Mouse (Mus musculus): ENCODE data around the gene Ror2.

Gene Ror2

DNA sequence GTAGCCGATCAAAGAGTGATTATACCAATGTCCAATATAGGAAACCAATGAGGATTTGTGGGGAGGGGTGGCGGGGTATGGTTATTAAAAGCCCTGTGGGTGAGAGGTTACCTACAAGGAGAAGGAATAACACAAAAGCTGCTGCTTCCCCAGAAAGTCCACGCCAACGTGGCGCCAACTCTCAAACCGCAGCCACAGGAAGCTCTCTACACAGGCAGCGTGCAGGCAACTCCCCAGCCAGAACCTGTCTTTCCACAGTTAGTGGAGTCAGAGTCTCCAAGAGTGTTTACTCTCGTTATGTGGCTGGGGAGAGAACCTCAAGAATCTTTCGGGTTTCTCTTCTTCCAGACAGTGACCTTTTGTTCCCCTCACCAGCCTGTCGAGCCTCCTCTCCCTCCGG, 220.8 kb downstream of the Ror2 start:
- DNase-seq (ENCODE audit: low spot score): no peak

DNA sequence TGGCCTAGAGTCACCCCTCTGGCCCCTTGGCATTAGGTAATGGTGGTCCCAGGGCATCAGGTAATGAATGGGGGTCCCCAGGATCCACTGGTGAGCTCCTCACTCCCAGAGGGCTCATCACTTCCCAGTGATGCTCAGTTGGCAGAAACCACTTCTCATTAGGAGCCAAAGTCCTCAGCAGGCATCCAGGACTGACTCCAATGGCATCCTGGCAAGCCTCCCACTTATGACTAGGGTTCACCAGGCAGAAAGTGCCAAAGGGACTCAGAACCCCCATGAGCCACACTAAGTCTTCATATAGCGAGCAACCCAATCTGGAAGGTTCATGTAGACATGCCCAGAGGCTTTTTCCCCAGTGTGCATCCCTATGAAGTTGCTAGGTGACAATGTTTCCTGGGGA, 221.2 kb downstream of the Ror2 start:
- no peak for DNase-seq (ENCODE audit: low spot score)
